Mouse (Mus musculus) thymus, adult 2 months (tissue): Measurements from ENCODE around the gene Ptgis. TPM values are rescaled to one million over a fixed set of nuclear protein-coding genes. Genes with fewer than 3 reads are reported as not detected.

Source experiments
- DNase-seq: peaks from one replicate; pipeline ENCODE4 v3.0.0; 2021
- H3K27ac ChIP-seq: fragments of 200-500 bp; 2 replicates; pipeline ENCODE4 v1.5.1; 2012; ENCODE audit warnings: low read length, control low read depth; ENCODE audit not compliant: control insufficient read depth, insufficient read depth
- H3K27me3 ChIP-seq: fragments of 200-500 bp; 2 replicates; pipeline ENCODE4 v1.6.1; 2012; ENCODE audit warnings: mild to moderate bottlenecking, low read length, moderate library complexity, mixed read lengths; ENCODE audit not compliant: control insufficient read depth, insufficient read depth
- H3K36me3 ChIP-seq: fragments of 200-500 bp; 2 replicates; pipeline ENCODE4 v1.6.1; 2012; ENCODE audit warnings: mild to moderate bottlenecking, low read length, moderate library complexity; ENCODE audit not compliant: control insufficient read depth, insufficient read depth
- H3K4me1 ChIP-seq: fragments of 200-500 bp; replicated peaks from 2 replicates; pipeline ENCODE4 v1.6.1; 2012; ENCODE audit warnings: low read length; ENCODE audit not compliant: control insufficient read depth, insufficient read depth
- H3K4me3 ChIP-seq: fragments of 200-500 bp; 2 replicates; pipeline ENCODE4 v1.5.1; 2012; ENCODE audit warnings: mild to moderate bottlenecking, low read length, control low read depth, moderate library complexity; ENCODE audit not compliant: control insufficient read depth, insufficient read depth
- CTCF ChIP-seq: fragments of 200-500 bp; IDR thresholded peaks from 2 replicates; pipeline ENCODE4 v1.5.1; 2012; ENCODE audit warnings: mild to moderate bottlenecking, control low read depth, low read length, moderate library complexity, borderline replicate concordance; ENCODE audit not compliant: control insufficient read depth, poor library complexity, insufficient read depth; ENCODE audit errors: extremely low read depth
- POLR2A ChIP-seq: fragments of 200-500 bp; IDR thresholded peaks from 2 replicates; pipeline ENCODE4 v1.6.1; 2012; ENCODE audit warnings: mild to moderate bottlenecking, low read length, control low read depth, moderate library complexity; ENCODE audit not compliant: control insufficient read depth, poor library complexity, insufficient read depth; ENCODE audit errors: extremely low read depth
- WGBS: fragments of 180-500 bp; shearing (Covaris S2); methylation state at CpG from one replicate; pipeline ENCODE4 v1.1.7; 2018; 5-methylcytosine and 5-hydroxymethylcytosine counted together
- polyA plus RNA-seq: library from polyadenylated mRNA; depleted of rRNA; stranded (reverse); fragments of >200 nt; gene quantifications from 2 replicates; pipeline ENCODE4 v1.2.3, GENCODE M21; 2012

The Ptgis gene
- polyA plus RNA-seq, 1 experiment: 9.9 TPM

- TF ChIP-seq CTCF (no peak), POLR2A (no peak)
- H3K27me3 ChIP-seq: no peaks in the 10 kb centered on the region
- H3K4me1 ChIP-seq: no peaks in the 10 kb centered on the region
- no peaks in the 10 kb centered on the region for H3K36me3 ChIP-seq
- H3K4me3 ChIP-seq: no peak overlapping the region
- no peak for DNase-seq
- WGBS: 99% methylated on average over 3 of the region's 3 CpGs
- H3K27ac ChIP-seq: no peak overlapping the region
These were observed 30.1 kb upstream of the Ptgis start for GRCm38 (mm10) chr2:167270496-167270895.

- no peaks in the 10 kb centered on the region for H3K36me3 ChIP-seq
- no peak overlapping the region for H3K27ac ChIP-seq
- 100% methylated on average over 1 of the region's 1 CpGs for WGBS
- H3K27me3 ChIP-seq: no peaks in the 10 kb centered on the region
- no peaks in the 10 kb centered on the region for H3K4me1 ChIP-seq
- TF ChIP-seq POLR2A: no peak
- TF ChIP-seq CTCF: no peak
- DNase-seq: no peak
- no peak overlapping the region for H3K4me3 ChIP-seq
These were observed 28.3 kb upstream of the Ptgis start for GRCm38 (mm10) chr2:167268721-167269120.

- no peaks in the 10 kb centered on the region for H3K4me1 ChIP-seq
- TF ChIP-seq POLR2A (no peak), CTCF (no peak)
- H3K36me3 ChIP-seq: no peaks in the 10 kb centered on the region
- no peaks in the 10 kb centered on the region for H3K27me3 ChIP-seq
- no peak overlapping the region for H3K27ac ChIP-seq
- WGBS: 91% methylated on average over 8 of the region's 8 CpGs
- no peak overlapping the region for H3K4me3 ChIP-seq
- DNase-seq: no peak
These were observed 27.9 kb upstream of the Ptgis start for GRCm38 (mm10) chr2:167268411-167268690.

- no peak overlapping the region for H3K27ac ChIP-seq
- no peak for TF ChIP-seq POLR2A
- no peak for TF ChIP-seq CTCF
- no peaks in the 10 kb centered on the region for H3K4me1 ChIP-seq
- H3K27me3 ChIP-seq: no peaks in the 10 kb centered on the region
- no peak for DNase-seq
- no peaks in the 10 kb centered on the region for H3K36me3 ChIP-seq
- 89% methylated on average over 14 of the region's 14 CpGs for WGBS
- H3K4me3 ChIP-seq: no peak overlapping the region
These were observed 27.4 kb upstream of the Ptgis start for GRCm38 (mm10) chr2:167267531-167268410.

DNA sequence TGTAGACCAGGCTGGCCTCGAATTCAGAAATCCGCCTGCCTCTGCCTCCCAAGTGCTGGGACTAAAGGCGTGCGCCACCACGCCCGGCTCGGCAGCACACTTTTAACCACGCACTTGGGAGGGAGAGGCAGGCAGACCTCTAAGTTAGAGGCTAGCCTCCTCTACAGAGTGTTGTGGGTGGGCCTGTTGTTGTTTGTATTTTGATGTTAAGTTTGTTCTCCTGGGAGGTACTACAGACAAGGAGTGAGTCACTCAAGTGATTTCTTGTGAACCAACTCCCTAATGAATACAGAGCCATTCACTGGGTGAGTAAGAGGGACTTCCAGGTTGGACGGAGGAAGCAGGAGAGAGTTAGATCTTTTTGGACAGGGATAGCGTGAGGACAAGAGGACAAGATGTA is 25.8 kb upstream of the Ptgis start:
- H3K27ac ChIP-seq: no peak overlapping the region
- no peaks in the 10 kb centered on the region for H3K36me3 ChIP-seq
- WGBS: 94% methylated on average over 10 of the region's 10 CpGs
- H3K4me3 ChIP-seq: no peak overlapping the region
- H3K27me3 ChIP-seq: no peaks in the 10 kb centered on the region
- TF ChIP-seq CTCF (no peak), POLR2A (no peak)
- DNase-seq: no peak
- H3K4me1 ChIP-seq: no peaks in the 10 kb centered on the region

DNA sequence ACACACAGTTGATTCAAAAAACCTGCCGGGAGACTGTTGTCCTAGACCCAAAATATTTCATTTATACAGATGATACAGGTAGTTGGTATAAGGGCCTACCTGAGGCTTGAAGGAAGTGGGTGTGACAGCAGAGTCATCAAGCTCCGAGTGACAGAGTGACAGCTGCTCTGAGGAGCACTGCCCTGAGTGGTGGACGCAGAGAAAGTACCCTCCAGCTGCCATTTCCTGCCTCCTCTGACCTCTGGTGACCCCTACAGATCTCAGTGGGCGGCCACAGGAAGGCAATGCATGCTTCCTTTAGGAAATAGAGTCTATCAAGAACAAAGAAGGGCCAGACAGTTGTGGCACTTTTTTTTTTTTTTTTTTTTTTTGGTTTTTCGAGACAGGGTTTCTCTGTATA is 25.4 kb upstream of the Ptgis start:
- no peak for DNase-seq
- no peak for TF ChIP-seq POLR2A
- Histone ChIP-seq H3K4me1 (no peaks in the 10 kb centered on the region), H3K27ac (no peak overlapping the region), H3K27me3 (no peaks in the 10 kb centered on the region), H3K4me3 (no peak overlapping the region), H3K36me3 (no peaks in the 10 kb centered on the region)
- 48% methylated on average over 5 of the region's 5 CpGs for WGBS

DNA sequence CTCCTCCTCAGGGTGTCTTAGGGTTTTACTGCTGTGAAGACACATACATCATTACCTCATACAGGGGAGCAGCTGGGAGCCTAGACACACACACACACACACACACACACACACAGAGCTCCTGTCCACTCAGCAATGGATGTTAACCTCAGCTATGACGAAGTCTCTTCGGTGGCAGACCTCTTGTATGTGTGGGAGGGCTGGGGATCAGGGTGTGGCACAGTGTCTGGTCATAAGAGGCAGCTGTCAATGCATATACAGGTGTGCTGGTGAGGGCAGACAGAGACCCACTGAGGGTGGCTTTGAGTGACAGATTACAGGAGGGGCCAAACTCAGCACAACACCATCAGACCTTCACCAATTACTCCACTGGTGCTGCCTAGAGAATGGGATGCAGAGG is 24.6 kb upstream of the Ptgis start:
- 93% methylated on average over 2 of the region's 2 CpGs for WGBS
- H3K4me3 ChIP-seq: no peak overlapping the region
- no peaks in the 10 kb centered on the region for H3K27me3 ChIP-seq
- no peak overlapping the region for H3K27ac ChIP-seq
- no peaks in the 10 kb centered on the region for H3K36me3 ChIP-seq
- no peak for TF ChIP-seq POLR2A
- no peak for TF ChIP-seq CTCF
- DNase-seq: no peak
- no peaks in the 10 kb centered on the region for H3K4me1 ChIP-seq
